Mouse (Mus musculus) MEL (cell line): ENCODE measurements at regions not wholly inside any gene's neighbourhood (a gene's known extent, or its start where the extent isn't known, plus 50 kb on each side); places are given as distances from the start of the nearest gene placed in this dataset.

Source experiments
- DNase-seq: peaks from one replicate; pipeline ENCODE4 v3.0.0; 2011; ENCODE audit warnings: low read depth, low spot score
- H3K27ac ChIP-seq: 2 replicates; pipeline ENCODE4 v1.5.1; 2012; ENCODE audit warnings: low read depth, mild to moderate bottlenecking, control low read depth, low read length, moderate library complexity; ENCODE audit not compliant: control insufficient read depth
- H3K27me3 ChIP-seq, 2 experiments: fragments of 150-350 bp in 1 of 2; sonication (generic) in 1 of 2; 2 replicates each; pipeline ENCODE4 v1.6.1; 2012; ENCODE audit warnings: low read length in 2 of 2, mild to moderate bottlenecking in 2 of 2, improper control_type of control experiment in 1 of 2, moderate library complexity in 1 of 2; ENCODE audit not compliant: insufficient read depth in 2 of 2, control insufficient read depth in 1 of 2
- H3K36me3 ChIP-seq, 2 experiments: 2 replicates each; pipeline ENCODE4 v1.6.1; 2012 to 2014; ENCODE audit warnings: low read length in 2 of 2, improper control_type of control experiment in 1 of 2, inconsistent platforms in 1 of 2, mild to moderate bottlenecking in 1 of 2; ENCODE audit not compliant: insufficient read depth in 2 of 2, control insufficient read depth in 1 of 2
- H3K4me1 ChIP-seq, 2 experiments: fragments of 150-350 bp in 1 of 2; sonication (generic) in 1 of 2; 2 replicates each; pipeline ENCODE4 v1.6.1; 2012; ENCODE audit warnings: low read length in 2 of 2, improper control_type of control experiment in 1 of 2, mild to moderate bottlenecking in 1 of 2; ENCODE audit not compliant: insufficient read depth in 2 of 2, control insufficient read depth in 1 of 2
- H3K4me3 ChIP-seq, 2 experiments: fragments of 150-350 bp in 1 of 2; sonication (generic) in 1 of 2; 2 replicates each; pipeline ENCODE4 v1.5.1; 2012; ENCODE audit warnings: low read depth in 2 of 2, low read length in 2 of 2, mild to moderate bottlenecking in 2 of 2, moderate library complexity in 2 of 2, control low read depth in 1 of 2, improper control_type of control experiment in 1 of 2; ENCODE audit not compliant: control insufficient read depth in 1 of 2, insufficient read depth in 1 of 2
- H3K79me2 ChIP-seq: 2 replicates; pipeline ENCODE4 v1.6.1; 2012; ENCODE audit warnings: mild to moderate bottlenecking, low read length, moderate library complexity; ENCODE audit not compliant: control insufficient read depth, poor library complexity, insufficient read depth
- H3K9ac ChIP-seq: 2 replicates; pipeline ENCODE4 v1.6.1; 2012; ENCODE audit warnings: low read depth, mild to moderate bottlenecking, control low read depth, low read length, moderate library complexity; ENCODE audit not compliant: control insufficient read depth, poor library complexity, severe bottlenecking
- H3K9me3 ChIP-seq: fragments of 150-350 bp; sonication (generic); replicated peaks from 2 replicates; pipeline ENCODE4 v1.6.1; 2012; ENCODE audit warnings: mild to moderate bottlenecking, low read length, improper control_type of control experiment, moderate library complexity; ENCODE audit not compliant: insufficient read depth
- BHLHE40 ChIP-seq: IDR thresholded peaks from 2 replicates; pipeline ENCODE4 v1.6.1; 2012; ENCODE audit warnings: low read depth, mild to moderate bottlenecking, inconsistent platforms, low read length, improper control_type of control experiment, borderline replicate concordance
- CHD2 ChIP-seq: IDR thresholded peaks from 2 replicates; pipeline ENCODE4 v1.6.1; 2011; ENCODE audit warnings: low read length, improper control_type of control experiment
- CTCF ChIP-seq, 3 experiments: IDR thresholded peaks in 2 of 3; conservative IDR thresholded peaks in 1 of 3; 2 replicates each; pipeline ENCODE4 v1.5.1; 2011 to 2012; ENCODE audit warnings: low read length in 3 of 3, low read depth in 2 of 3, mild to moderate bottlenecking in 2 of 3, improper control_type of control experiment in 1 of 3, inconsistent platforms in 1 of 3, mixed read lengths in 1 of 3, moderate library complexity in 1 of 3; ENCODE audit not compliant: control insufficient read depth in 1 of 3, insufficient read depth in 1 of 3, poor library complexity in 1 of 3, severe bottlenecking in 1 of 3
- E2F4 ChIP-seq: IDR thresholded peaks from 2 replicates; pipeline ENCODE4 v1.6.1; 2011; ENCODE audit warnings: low read depth, low read length, improper control_type of control experiment, borderline replicate concordance
- GABPA ChIP-seq: IDR thresholded peaks from 2 replicates; pipeline ENCODE4 v1.6.1; 2012; ENCODE audit warnings: low read depth, mild to moderate bottlenecking, inconsistent platforms, low read length, improper control_type of control experiment, moderate library complexity
- HCFC1 ChIP-seq: IDR thresholded peaks from 2 replicates; pipeline ENCODE4 v1.6.1; 2012; ENCODE audit warnings: low read depth, mild to moderate bottlenecking, inconsistent platforms, low read length, improper control_type of control experiment, moderate library complexity
- MAFK ChIP-seq: IDR thresholded peaks from 2 replicates; pipeline ENCODE4 v1.6.1; 2011; ENCODE audit warnings: low read depth, mild to moderate bottlenecking, low read length, improper control_type of control experiment, borderline replicate concordance
- MAX ChIP-seq: IDR thresholded peaks from 2 replicates; pipeline ENCODE4 v1.6.1; 2011; ENCODE audit warnings: low read length, improper control_type of control experiment
- MXI1 ChIP-seq: IDR thresholded peaks from 2 replicates; pipeline ENCODE4 v1.6.1; 2011; ENCODE audit warnings: mild to moderate bottlenecking, low read depth, low read length, improper control_type of control experiment
- MYB ChIP-seq: IDR thresholded peaks from 2 replicates; pipeline ENCODE4 v1.6.1; 2011; ENCODE audit warnings: mild to moderate bottlenecking, low read depth, low read length, improper control_type of control experiment
- NRF1 ChIP-seq: IDR thresholded peaks from 2 replicates; pipeline ENCODE4 v1.6.1; 2014; ENCODE audit warnings: low read depth, mild to moderate bottlenecking, inconsistent platforms, low read length, improper control_type of control experiment, moderate library complexity; ENCODE audit not compliant: poor library complexity, insufficient read depth, severe bottlenecking
- RAD21 ChIP-seq: IDR thresholded peaks from 2 replicates; pipeline ENCODE4 v1.6.1; 2011; ENCODE audit warnings: mild to moderate bottlenecking, low read depth, low read length, improper control_type of control experiment
- RCOR1 ChIP-seq: IDR thresholded peaks from 2 replicates; pipeline ENCODE4 v1.6.1; 2012; ENCODE audit warnings: low read depth, mild to moderate bottlenecking, inconsistent platforms, low read length, improper control_type of control experiment
- SIN3A ChIP-seq: IDR thresholded peaks from 2 replicates; pipeline ENCODE4 v1.6.1; 2012; ENCODE audit warnings: low read length, improper control_type of control experiment, inconsistent platforms
- TAL1 ChIP-seq: IDR thresholded peaks from 2 replicates; pipeline ENCODE4 v1.6.1; 2012; ENCODE audit warnings: mild to moderate bottlenecking, inconsistent platforms, low read length, moderate library complexity, mixed read lengths
- TBP ChIP-seq: IDR thresholded peaks from 2 replicates; pipeline ENCODE4 v1.8.0; 2011; ENCODE audit warnings: low read depth, low read length, improper control_type of control experiment
- TCF12 ChIP-seq: IDR thresholded peaks from 2 replicates; pipeline ENCODE4 v1.6.1; 2014; ENCODE audit warnings: low read depth, mild to moderate bottlenecking, inconsistent platforms, low read length, improper control_type of control experiment, moderate library complexity
- UBTF ChIP-seq: IDR thresholded peaks from 2 replicates; pipeline ENCODE4 v1.6.1; 2012; ENCODE audit warnings: low read depth, mild to moderate bottlenecking, inconsistent platforms, low read length, improper control_type of control experiment, moderate library complexity, borderline replicate concordance; ENCODE audit not compliant: insufficient read depth
- USF1 ChIP-seq: IDR thresholded peaks from 2 replicates; pipeline ENCODE4 v1.6.1; 2014; ENCODE audit warnings: low read depth, mild to moderate bottlenecking, inconsistent platforms, low read length, improper control_type of control experiment, moderate library complexity
- USF2 ChIP-seq, 2 experiments: IDR thresholded peaks; 2 replicates each; pipeline ENCODE4 v1.6.1; 2011 to 2012; ENCODE audit warnings: improper control_type of control experiment in 2 of 2, low read length in 2 of 2, borderline replicate concordance in 1 of 2, inconsistent platforms in 1 of 2, low read depth in 1 of 2, mild to moderate bottlenecking in 1 of 2; ENCODE audit not compliant: insufficient read depth in 1 of 2
- ZC3H11A ChIP-seq: IDR thresholded peaks from 2 replicates; pipeline ENCODE4 v1.6.1; 2012; ENCODE audit warnings: low read depth, mild to moderate bottlenecking, inconsistent platforms, low read length, improper control_type of control experiment
- ZKSCAN1 ChIP-seq: IDR thresholded peaks from 2 replicates; pipeline ENCODE4 v1.6.1; 2012; ENCODE audit warnings: low read depth, mild to moderate bottlenecking, inconsistent platforms, low read length, improper control_type of control experiment, moderate library complexity
- ZMIZ1 ChIP-seq: IDR thresholded peaks from 2 replicates; pipeline ENCODE4 v1.6.1; 2012; ENCODE audit warnings: low read depth, mild to moderate bottlenecking, inconsistent platforms, low read length, improper control_type of control experiment, moderate library complexity
- ZNF384 ChIP-seq: IDR thresholded peaks from 2 replicates; pipeline ENCODE4 v1.6.1; 2012; ENCODE audit warnings: low read depth, mild to moderate bottlenecking, inconsistent platforms, low read length, improper control_type of control experiment

- Histone ChIP-seq H3K36me3 (no peaks in the 10 kb centered on the region), H3K4me1 (no peaks in the 10 kb centered on the region), H3K9ac (no peak overlapping the region), H3K27ac (no peak overlapping the region), H3K4me3 (no peak overlapping the region), H3K27me3 (no peaks in the 10 kb centered on the region), H3K79me2 (no peaks in the 10 kb centered on the region), H3K9me3 (no peaks in the 10 kb centered on the region)
- no peak for DNase-seq
- TF ChIP-seq ZMIZ1 (no peak), TCF12 (no peak), RCOR1 (no peak), CHD2 (no peak), USF1 (no peak), E2F4 (no peak), SIN3A (no peak), MXI1 (no peak), HCFC1 (no peak), MYB (no peak)
These were observed 864.6 kb upstream of the Nudt12 start for GRCm38 (mm10) chr17:59877791-59878190.

- DNase-seq, result no peak
These were observed 835.7 kb upstream of the Nudt12 start for GRCm38 (mm10) chr17:59848853-59849252.

GRCm38 (mm10) chr17:59845261-59845819 lies 832.2 kb upstream of the Nudt12 start:
- no peaks in the 10 kb centered on the region for H3K9me3 ChIP-seq
- no peak overlapping the region for H3K9ac ChIP-seq
- H3K36me3 ChIP-seq, result no peaks in the 10 kb centered on the region
- no peaks in the 10 kb centered on the region for H3K4me1 ChIP-seq
- no peak overlapping the region for H3K27ac ChIP-seq
- no peaks in the 10 kb centered on the region for H3K79me2 ChIP-seq
- H3K4me3 ChIP-seq, result no peak overlapping the region
- TF ChIP-seq GABPA, result no peak
- no peak for TF ChIP-seq RAD21
- TF ChIP-seq USF2 (IDR thresholded peaks at IDR 0.05; ENCODE audit: borderline replicate concordance in 1 of 2, insufficient read depth in 1 of 2, low read depth in 1 of 2, low read length in 2 of 2), result no peak
- no peak for TF ChIP-seq ZKSCAN1
- no peak for TF ChIP-seq CHD2
- no peak for TF ChIP-seq MAX
- TF ChIP-seq TAL1, result no peak
- TF ChIP-seq NRF1, result no peak
- no peak for TF ChIP-seq USF1
- TF ChIP-seq CTCF (IDR thresholded peaks at IDR 0.05 in 2 of 3, conservative IDR thresholded peaks at IDR 0.05 in 1 of 3; ENCODE audit: control insufficient read depth in 1 of 3, insufficient read depth in 1 of 3, low read depth in 2 of 3, low read length in 3 of 3, poor library complexity in 1 of 3, severe bottlenecking in 1 of 3), result no peak
- TF ChIP-seq ZNF384, result no peak
- no peak for TF ChIP-seq ZC3H11A
- no peak for TF ChIP-seq UBTF
- TF ChIP-seq TBP, result no peak
- no peak for DNase-seq
- H3K27me3 ChIP-seq, result no peaks in the 10 kb centered on the region

More at GRCm38 (mm10) chr17:59848853-59849252, 835.7 kb upstream of the Nudt12 start:
- no peak overlapping the region for H3K9ac ChIP-seq
- no peaks in the 10 kb centered on the region for H3K9me3 ChIP-seq
- no peaks in the 10 kb centered on the region for H3K79me2 ChIP-seq
- no peaks in the 10 kb centered on the region for H3K27me3 ChIP-seq
- no peaks in the 10 kb centered on the region for H3K4me1 ChIP-seq
- H3K27ac ChIP-seq, result no peak overlapping the region
- no peak overlapping the region for H3K4me3 ChIP-seq
- TF ChIP-seq SIN3A (no peak), TBP (no peak), BHLHE40 (no peak), CTCF (IDR thresholded peaks at IDR 0.05 in 2 of 3, conservative IDR thresholded peaks at IDR 0.05 in 1 of 3; ENCODE audit: control insufficient read depth in 1 of 3, insufficient read depth in 1 of 3, low read depth in 2 of 3, low read length in 3 of 3, poor library complexity in 1 of 3, severe bottlenecking in 1 of 3) (no peak), MAFK (no peak), ZMIZ1 (no peak), GABPA (no peak)
- H3K36me3 ChIP-seq, result no peaks in the 10 kb centered on the region
